Mouse (Mus musculus) limb, embryonic 13.5 days (tissue): ENCODE measurements around the gene Pdlim1. TPM values are rescaled to one million over a fixed set of nuclear protein-coding genes. Genes with fewer than 3 reads are reported as not detected.

Experiments used
- ATAC-seq: fragments of 200-750 bp; cut with Nextera tagmentation; 2 replicates; pipeline ENCODE4 v1.8.0; 2017; ENCODE audit warnings: low read depth, moderate number of reproducible peaks, moderate TSS enrichment; ENCODE audit not compliant: low FRiP score
- H3K27ac ChIP-seq: fragments of 300-500 bp; sonication (generic); 2 replicates; pipeline ENCODE4 v1.5.1; 2015; ENCODE audit warnings: inconsistent platforms, mild to moderate bottlenecking, moderate library complexity
- H3K27me3 ChIP-seq: fragments of 300-500 bp; sonication (generic); 2 replicates; pipeline ENCODE4 v1.6.1; 2015; ENCODE audit warnings: mild to moderate bottlenecking, inconsistent platforms
- H3K36me3 ChIP-seq: fragments of 300-500 bp; sonication (generic); 2 replicates; pipeline ENCODE4 v1.6.1; 2015; ENCODE audit warnings: inconsistent platforms, mild to moderate bottlenecking, moderate library complexity
- H3K4me1 ChIP-seq: fragments of 300-500 bp; sonication (generic); 2 replicates; pipeline ENCODE4 v1.6.1; 2015; ENCODE audit warnings: inconsistent platforms
- H3K4me2 ChIP-seq: fragments of 300-500 bp; sonication (generic); replicated peaks from 2 replicates; pipeline ENCODE4 v1.6.1; 2015; ENCODE audit warnings: inconsistent platforms, mild to moderate bottlenecking, moderate library complexity
- H3K4me3 ChIP-seq: fragments of 300-500 bp; sonication (generic); 2 replicates; pipeline ENCODE4 v1.5.1; 2015; ENCODE audit warnings: moderate library complexity, mild to moderate bottlenecking, inconsistent platforms
- H3K9ac ChIP-seq: fragments of 300-500 bp; sonication (generic); 2 replicates; pipeline ENCODE4 v1.6.1; 2015; ENCODE audit warnings: mild to moderate bottlenecking, inconsistent platforms
- H3K9me3 ChIP-seq: fragments of 300-500 bp; sonication (generic); 2 replicates; pipeline ENCODE4 v1.6.1; 2016; ENCODE audit warnings: inconsistent platforms
- WGBS: fragments of 180-500 bp; shearing (Covaris S2); methylation state at CpG from one replicate; pipeline ENCODE4 v1.1.7; 2015; 5-methylcytosine and 5-hydroxymethylcytosine counted together
- polyA plus RNA-seq: library from polyadenylated mRNA; unstranded; fragments of >200 nt; fragmentation: Nextera tagmentation; extraction: Ambion mirVana; gene quantifications from 2 replicates; pipeline ENCODE4 v1.2.1, GENCODE M21; 2015

Gene Pdlim1
- polyA plus RNA-seq = 112 and 125 TPM in 2 replicates

DNA sequence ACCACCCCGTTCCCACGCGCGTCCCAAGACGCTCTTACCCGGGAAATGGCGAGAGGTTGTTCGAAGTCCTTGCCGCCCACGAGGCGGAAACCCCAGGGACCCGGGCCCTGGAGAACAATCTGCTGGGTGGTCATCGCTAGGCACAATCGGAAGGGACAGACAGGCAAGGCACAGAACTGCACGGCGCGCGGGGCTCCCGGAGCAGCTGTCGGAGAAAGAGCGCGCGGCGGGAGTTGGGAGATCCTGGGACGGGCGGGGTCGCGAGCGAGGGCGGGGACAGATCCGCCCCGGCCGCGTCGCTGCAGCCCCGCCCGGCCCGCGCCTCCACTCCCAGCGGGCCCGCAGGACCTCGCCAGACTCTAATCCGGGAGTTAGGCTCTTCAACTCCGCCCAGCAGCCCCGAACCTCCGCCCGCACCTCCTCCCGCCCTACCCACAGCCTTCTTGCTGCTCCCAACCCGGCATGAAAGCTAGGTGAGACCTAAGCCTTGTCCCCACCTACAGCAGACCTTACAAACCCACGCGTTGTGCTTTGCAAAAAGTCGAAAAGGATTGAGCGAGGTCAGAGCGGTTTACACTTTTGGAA, at the start of gene Pdlim1:
TSS of gene Pdlim1 (minus strand) at position 535 of the 585 bp plus-strand sequence.
- no peak within 1 kb of the TSS for H3K27ac ChIP-seq

DNA sequence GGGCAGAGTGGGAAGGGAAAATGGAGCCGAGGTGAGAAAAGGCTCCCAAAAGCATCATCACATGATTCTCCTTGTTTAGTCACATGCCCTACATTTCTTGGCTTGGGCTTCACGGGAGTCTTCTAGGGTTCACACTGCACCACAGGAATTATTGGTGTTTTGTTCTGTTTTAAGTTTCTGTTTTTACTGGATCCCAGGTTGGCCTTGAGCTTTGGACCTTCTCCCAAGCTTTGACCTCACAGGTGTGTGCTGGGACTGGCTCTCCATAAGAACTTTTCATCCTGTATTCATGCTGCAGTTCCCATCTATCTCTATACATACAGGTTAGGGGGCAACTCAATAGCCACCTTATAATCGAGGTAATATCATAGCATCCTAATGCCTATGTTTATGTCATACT, 47.6 kb upstream of the Pdlim1 start:
- 76% methylated on average over 3 of the region's 3 CpGs for WGBS
- Histone ChIP-seq H3K36me3 (peaks cover 21% of the 10 kb centered on the region), H3K27me3 (no peaks in the 10 kb centered on the region), H3K4me1 (peaks cover 3% of the 10 kb centered on the region; the same call in 1 of the 2 replicates), H3K4me3 (no peak overlapping the region), H3K27ac (no peak overlapping the region), H3K9ac (no peak overlapping the region), H3K9me3 (no peaks in the 10 kb centered on the region), H3K4me2 (no peak overlapping the region)
- ATAC-seq = no peak

More for the DNA sequence above, at the start of gene Pdlim1:
- peak; percentile 86 for ATAC-seq
- peaks cover 47% of the 10 kb centered on the region for H3K27me3 ChIP-seq
- peak within 1 kb of the TSS; percentile 97 for H3K4me2 ChIP-seq
- WGBS = under 1% methylated on average over 54 of the region's 54 CpGs
- H3K9ac ChIP-seq = peak within 1 kb of the TSS; percentile 74
- H3K9me3 ChIP-seq = no peaks in the 10 kb centered on the region
- H3K4me3 ChIP-seq = peak within 1 kb of the TSS; percentile 63
- H3K4me1 ChIP-seq = no peaks in the 10 kb centered on the region
- H3K36me3 ChIP-seq = no peaks in the 10 kb centered on the region

DNA sequence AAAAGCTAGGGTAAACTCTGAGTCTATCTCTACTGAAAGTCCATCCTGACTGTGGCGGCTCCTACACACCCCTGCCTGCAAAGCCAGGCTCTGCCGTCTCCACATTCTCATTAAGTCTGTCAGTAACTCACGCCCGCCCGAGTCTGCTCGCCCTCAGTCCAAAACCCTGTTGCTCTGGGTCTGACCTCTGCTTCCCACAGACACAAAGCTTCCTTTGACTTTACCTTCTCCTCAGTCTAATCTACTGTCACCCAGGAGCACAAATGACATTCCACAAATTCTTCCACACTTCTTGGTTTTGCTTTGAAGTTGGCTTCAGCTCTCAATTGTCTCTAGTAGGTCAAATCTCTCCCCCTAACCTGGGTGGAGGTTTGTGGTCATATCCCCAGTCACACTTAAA, 46.9 kb upstream of the Pdlim1 start:
- H3K36me3 ChIP-seq = peaks cover 26% of the 10 kb centered on the region
- H3K4me2 ChIP-seq = no peak overlapping the region
- no peak for ATAC-seq
- H3K27ac ChIP-seq = no peak overlapping the region
- 43% methylated on average over 6 of the region's 6 CpGs for WGBS
- H3K9me3 ChIP-seq = no peaks in the 10 kb centered on the region
- H3K4me1 ChIP-seq = peaks cover 3% of the 10 kb centered on the region; the same call in 1 of the 2 replicates
- H3K4me3 ChIP-seq = no peak overlapping the region
- H3K27me3 ChIP-seq = no peaks in the 10 kb centered on the region
- H3K9ac ChIP-seq = no peak overlapping the region

DNA sequence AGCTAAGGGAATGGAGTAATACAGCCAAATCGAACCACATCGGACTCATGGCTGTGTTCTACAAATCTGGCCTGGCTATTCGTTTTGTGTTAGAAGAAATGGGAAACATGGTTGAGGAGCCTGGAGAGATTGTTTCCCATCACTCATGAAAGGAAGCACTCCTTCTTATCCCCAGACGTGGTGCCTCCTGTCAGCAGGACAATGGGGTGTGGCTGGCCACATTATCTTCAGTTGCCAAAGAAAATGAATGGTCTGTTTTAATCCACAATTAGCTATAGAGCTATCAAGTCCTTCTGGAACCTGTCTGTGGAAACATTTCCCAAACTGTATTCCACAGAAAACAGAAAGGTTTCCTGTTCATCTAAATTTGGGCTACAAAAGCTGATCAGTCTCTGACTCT, 45.4 kb upstream of the Pdlim1 start:
- Histone ChIP-seq H3K4me2 (no peak overlapping the region), H3K27me3 (no peaks in the 10 kb centered on the region), H3K4me1 (no peaks in the 10 kb centered on the region), H3K27ac (no peak overlapping the region), H3K4me3 (no peak overlapping the region), H3K9me3 (no peaks in the 10 kb centered on the region), H3K36me3 (peaks cover 27% of the 10 kb centered on the region), H3K9ac (no peak overlapping the region)
- no peak for ATAC-seq
- 82% methylated on average over 4 of the region's 4 CpGs for WGBS

DNA sequence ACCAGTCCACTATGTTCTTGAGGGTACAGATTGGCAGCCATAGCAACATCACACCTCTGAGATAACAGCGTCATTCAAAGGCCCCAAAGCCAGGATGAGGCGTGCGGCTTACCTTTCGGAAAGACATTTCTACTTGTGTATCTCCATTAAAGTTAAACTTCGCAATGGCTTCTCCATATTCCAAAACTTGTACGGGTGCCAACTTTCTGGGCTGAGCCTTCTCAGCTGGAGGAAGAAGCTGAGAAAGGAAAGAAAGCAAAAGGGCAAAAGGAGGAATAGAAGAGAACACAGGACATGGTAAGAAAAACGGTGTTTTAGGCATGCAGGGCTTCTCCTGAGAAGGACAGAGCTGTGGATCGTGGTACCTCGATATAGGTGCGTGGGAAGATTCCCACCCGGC, 42.6 kb upstream of the Pdlim1 start:
- H3K9me3 ChIP-seq = no peaks in the 10 kb centered on the region
- H3K27ac ChIP-seq = no peak overlapping the region
- H3K9ac ChIP-seq = no peak overlapping the region
- no peak overlapping the region for H3K4me3 ChIP-seq
- ATAC-seq = no peak
- no peaks in the 10 kb centered on the region for H3K27me3 ChIP-seq
- H3K36me3 ChIP-seq = peaks cover 39% of the 10 kb centered on the region
- 92% methylated on average over 11 of the region's 11 CpGs for WGBS
- H3K4me2 ChIP-seq = no peak overlapping the region
- no peaks in the 10 kb centered on the region for H3K4me1 ChIP-seq

DNA sequence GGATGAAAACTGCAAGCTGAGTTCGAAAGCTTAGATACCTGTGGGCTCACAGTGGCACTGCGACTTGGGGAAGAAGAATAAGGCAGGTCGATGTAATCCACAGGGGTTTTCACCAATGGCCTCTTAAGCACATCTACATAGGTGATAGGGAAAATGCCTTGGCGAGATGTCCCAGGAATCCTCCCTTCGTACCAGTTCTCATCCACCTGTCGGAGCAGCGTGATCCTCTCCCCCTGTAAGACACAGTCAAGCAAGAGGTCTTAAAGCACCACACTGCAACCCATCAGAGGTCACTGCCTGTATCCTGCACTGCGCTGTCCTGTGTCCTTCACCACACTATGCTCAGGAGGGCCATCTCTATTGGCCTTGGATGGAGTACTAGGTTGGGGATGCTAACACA, 40.0 kb upstream of the Pdlim1 start:
- H3K4me2 ChIP-seq = no peak overlapping the region
- WGBS = 95% methylated on average over 8 of the region's 8 CpGs
- H3K9me3 ChIP-seq = no peaks in the 10 kb centered on the region

DNA sequence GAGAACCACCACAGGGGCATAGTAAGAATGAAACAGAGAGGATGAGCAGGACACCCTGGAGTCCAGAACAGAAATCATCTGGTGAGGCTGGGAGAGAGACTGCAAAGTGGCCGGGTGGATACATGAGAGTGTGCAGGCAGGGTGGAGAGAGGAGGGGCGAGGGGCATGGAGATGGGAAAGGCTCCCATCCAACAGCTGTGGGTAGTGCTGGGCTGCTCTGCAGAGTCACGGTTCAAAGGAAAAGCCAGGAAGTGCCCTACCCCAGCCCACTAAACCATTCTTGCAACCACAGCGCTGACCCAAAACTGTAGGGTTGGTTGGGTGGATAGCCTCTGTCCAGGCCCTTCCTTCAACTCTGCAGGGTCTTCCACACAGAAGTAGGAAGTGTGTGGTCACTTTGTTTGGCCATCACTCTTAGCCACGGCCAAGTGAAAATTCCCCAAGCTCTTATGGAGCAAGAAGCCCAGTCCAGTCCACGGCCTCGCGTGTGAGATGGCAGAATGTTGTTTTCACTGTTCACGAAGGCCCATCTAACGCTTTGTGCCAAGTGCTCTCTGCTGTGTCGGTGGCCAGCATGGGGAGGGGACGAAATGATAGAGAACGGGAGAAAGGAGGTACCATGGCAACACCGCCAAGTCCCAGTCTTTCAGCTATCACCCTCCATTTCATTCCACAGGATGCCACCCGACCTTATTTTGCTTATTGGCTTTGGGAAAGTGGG, 38.9 kb upstream of the Pdlim1 start:
- 87% methylated on average over 15 of the region's 15 CpGs for WGBS
- no peak; the same call in 1 of the 2 replicates for ATAC-seq
- H3K9me3 ChIP-seq = no peaks in the 10 kb centered on the region

More for the DNA sequence above, 40.0 kb upstream of the Pdlim1 start:
- ATAC-seq = no peak
- H3K9ac ChIP-seq = no peak overlapping the region
- H3K4me3 ChIP-seq = no peak overlapping the region
- H3K4me1 ChIP-seq = no peaks in the 10 kb centered on the region
- H3K27ac ChIP-seq = no peak overlapping the region
- no peaks in the 10 kb centered on the region for H3K27me3 ChIP-seq
- H3K36me3 ChIP-seq = peaks cover 49% of the 10 kb centered on the region

DNA sequence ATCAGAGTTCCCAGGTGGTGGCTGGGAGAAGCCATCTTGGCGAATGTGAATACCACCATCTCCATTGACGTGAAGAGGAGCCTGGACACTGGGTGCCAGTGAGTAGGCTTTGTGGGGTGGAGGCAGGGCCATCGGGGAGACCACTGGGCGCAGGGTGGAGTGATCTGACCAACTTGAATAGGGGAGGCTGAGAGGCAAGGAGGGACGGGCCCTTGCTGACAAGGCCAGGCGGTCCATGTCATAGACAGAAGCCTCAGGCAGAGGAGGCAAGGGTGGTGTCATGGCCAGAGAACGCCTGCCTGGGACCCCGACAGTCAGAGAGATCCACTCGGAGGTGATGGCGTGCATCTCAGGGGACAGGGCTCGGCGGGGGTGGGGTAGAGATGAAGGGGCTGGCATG, 38.3 kb upstream of the Pdlim1 start:
- Histone ChIP-seq H3K4me2 (no peak overlapping the region), H3K4me3 (no peak overlapping the region), H3K9ac (no peak overlapping the region), H3K27me3 (no peaks in the 10 kb centered on the region), H3K4me1 (no peaks in the 10 kb centered on the region), H3K36me3 (peaks cover 43% of the 10 kb centered on the region), H3K27ac (no peak overlapping the region), H3K9me3 (no peaks in the 10 kb centered on the region)
- ATAC-seq = no peak
- 87% methylated on average over 12 of the region's 12 CpGs for WGBS

More for the DNA sequence above, 38.9 kb upstream of the Pdlim1 start:
- H3K36me3 ChIP-seq = peaks cover 44% of the 10 kb centered on the region
- no peak overlapping the region for H3K27ac ChIP-seq
- H3K27me3 ChIP-seq = no peaks in the 10 kb centered on the region
- no peaks in the 10 kb centered on the region for H3K4me1 ChIP-seq
- no peak overlapping the region for H3K9ac ChIP-seq
- H3K4me2 ChIP-seq = no peak overlapping the region
- H3K4me3 ChIP-seq = no peak overlapping the region

DNA sequence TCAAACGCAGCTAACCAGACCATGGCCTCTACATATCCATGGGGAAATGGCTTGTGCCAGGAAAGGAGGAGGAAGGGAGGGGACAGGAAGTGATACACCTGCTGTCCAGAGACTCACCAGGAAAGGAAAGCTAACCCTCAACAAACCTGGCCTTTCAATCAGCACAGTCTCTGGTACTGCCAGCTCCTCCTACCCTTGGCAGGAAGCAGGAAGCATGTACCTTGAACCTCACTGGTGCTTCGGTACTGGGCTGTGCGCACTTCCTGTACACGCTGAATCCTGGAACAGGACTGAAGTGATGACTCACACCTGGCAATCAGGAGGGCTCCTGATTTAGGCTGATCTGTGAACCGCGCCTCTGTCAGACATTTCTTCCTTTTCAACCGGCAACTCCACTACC, 35.9 kb upstream of the Pdlim1 start:
- ATAC-seq = no peak
- H3K27me3 ChIP-seq = no peaks in the 10 kb centered on the region
- H3K9me3 ChIP-seq = no peaks in the 10 kb centered on the region
- 86% methylated on average over 7 of the region's 7 CpGs for WGBS
- H3K27ac ChIP-seq = no peak overlapping the region
- peaks cover 13% of the 10 kb centered on the region for H3K4me1 ChIP-seq
- peaks cover 34% of the 10 kb centered on the region for H3K36me3 ChIP-seq
- no peak overlapping the region for H3K4me3 ChIP-seq
- no peak overlapping the region for H3K4me2 ChIP-seq
- no peak overlapping the region for H3K9ac ChIP-seq

DNA sequence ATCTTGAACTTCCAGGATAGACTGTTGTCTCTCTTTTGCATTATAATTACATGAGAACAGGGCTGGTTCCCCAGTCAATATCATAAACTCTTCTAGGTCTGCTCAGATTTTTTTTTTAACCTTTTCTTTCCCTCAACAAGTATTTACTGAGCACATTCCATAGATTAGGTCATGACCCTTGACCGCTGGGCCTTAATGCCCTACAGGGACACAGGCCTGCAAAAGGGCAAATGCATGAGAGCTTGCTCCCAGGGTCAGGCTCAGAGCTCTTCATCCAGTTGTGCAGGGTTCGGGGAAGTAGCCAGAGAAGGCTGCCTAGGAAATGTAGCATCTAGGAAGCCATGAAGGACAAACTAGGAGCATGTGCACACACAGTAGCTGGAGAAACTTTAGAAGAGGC, 35.0 kb upstream of the Pdlim1 start:
- Histone ChIP-seq H3K9ac (no peak overlapping the region), H3K4me2 (no peak overlapping the region), H3K4me1 (peaks cover 13% of the 10 kb centered on the region), H3K27me3 (no peaks in the 10 kb centered on the region), H3K27ac (no peak overlapping the region), H3K36me3 (peaks cover 31% of the 10 kb centered on the region), H3K9me3 (no peaks in the 10 kb centered on the region), H3K4me3 (no peak overlapping the region)
- 63% methylated on average over 2 of the region's 2 CpGs for WGBS
- no peak for ATAC-seq

DNA sequence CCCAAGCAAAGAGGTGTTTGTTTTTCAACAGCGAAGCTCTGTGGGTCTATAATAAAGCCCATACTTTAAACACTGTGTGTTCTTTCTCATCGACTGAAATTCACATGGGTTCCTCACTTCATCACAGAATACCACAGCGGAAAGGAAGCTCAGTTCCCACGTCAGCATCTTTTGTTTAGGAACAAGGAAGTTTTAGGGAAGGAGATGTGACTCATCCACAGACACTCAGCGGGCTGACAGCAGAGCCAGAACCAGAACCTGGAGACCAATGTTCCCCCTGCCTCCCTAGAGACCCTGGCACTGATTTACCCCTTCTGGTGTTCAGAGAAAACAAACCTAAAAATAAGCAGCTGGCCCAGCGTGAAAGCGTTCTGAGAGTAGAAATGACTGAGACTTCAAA, 33.8 kb upstream of the Pdlim1 start:
- no peaks in the 10 kb centered on the region for H3K27me3 ChIP-seq
- peaks cover 20% of the 10 kb centered on the region for H3K36me3 ChIP-seq
- H3K4me1 ChIP-seq = peaks cover 13% of the 10 kb centered on the region
- no peak for ATAC-seq
- no peaks in the 10 kb centered on the region for H3K9me3 ChIP-seq
- H3K27ac ChIP-seq = no peak overlapping the region
- H3K9ac ChIP-seq = no peak overlapping the region
- H3K4me2 ChIP-seq = no peak overlapping the region
- no peak overlapping the region for H3K4me3 ChIP-seq
- WGBS = 80% methylated on average over 7 of the region's 7 CpGs

DNA sequence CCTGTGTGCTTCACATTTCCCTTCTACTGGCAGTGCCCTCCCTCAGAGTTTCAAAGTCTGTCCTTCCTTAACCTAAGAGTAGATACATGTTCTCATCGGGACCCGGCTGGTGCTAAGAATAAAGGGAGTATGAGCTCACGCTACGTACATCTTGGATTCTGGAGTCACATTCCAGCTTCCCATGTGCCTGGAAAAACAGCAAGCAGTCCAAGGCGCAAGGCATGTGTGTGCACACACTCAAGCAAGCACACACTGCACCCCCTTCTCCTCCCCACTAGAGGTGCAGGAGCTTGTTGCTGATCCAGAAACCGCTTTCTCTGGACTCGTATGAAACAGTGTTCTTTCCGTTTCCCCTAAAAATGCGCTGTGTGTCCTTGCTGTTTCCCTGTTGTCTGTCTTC, 31.3 kb upstream of the Pdlim1 start:
- Histone ChIP-seq H3K9me3 (no peaks in the 10 kb centered on the region), H3K27ac (no peak overlapping the region), H3K4me3 (no peak overlapping the region), H3K27me3 (no peaks in the 10 kb centered on the region), H3K4me2 (no peak overlapping the region), H3K36me3 (0 out of 2 replicates have a peak, but pooled peaks cover 9% of the 10 kb centered on the region), H3K4me1 (peaks cover 22% of the 10 kb centered on the region), H3K9ac (no peak overlapping the region)
- ATAC-seq = 0 out of 2 replicates have a peak, but pooled peaks have one; percentile 41
- 71% methylated on average over 9 of the region's 9 CpGs for WGBS
